Mouse (Mus musculus) hindbrain, embryonic 10.5 days (tissue): Measurements from ENCODE around the gene Gm11983. TPM values are rescaled to one million over a fixed set of nuclear protein-coding genes. Genes with fewer than 3 reads are reported as not detected.
"Not testable (repeated sequence)": the region's sequence is repeated elsewhere in the genome, so short reads cannot be mapped to it uniquely, and the experiment has no call there.

Experiments
- DNase-seq: peaks from one replicate; pipeline ENCODE4 v3.0.0-alpha.2; 2017; ENCODE audit warnings: low spot score
- H3K27ac ChIP-seq: fragments of 300-500 bp; sonication (generic); 2 replicates; pipeline ENCODE4 v1.5.1; 2016; ENCODE audit warnings: mild to moderate bottlenecking, moderate library complexity
- H3K27me3 ChIP-seq: fragments of 300-500 bp; sonication (generic); 2 replicates; pipeline ENCODE4 v1.6.1; 2016; ENCODE audit warnings: mild to moderate bottlenecking; ENCODE audit not compliant: poor library complexity, insufficient read depth, severe bottlenecking
- H3K36me3 ChIP-seq: fragments of 300-500 bp; sonication (generic); 2 replicates; pipeline ENCODE4 v1.6.1; 2016; ENCODE audit warnings: mild to moderate bottlenecking, moderate library complexity
- H3K4me1 ChIP-seq: fragments of 300-500 bp; sonication (generic); replicated peaks from 2 replicates; pipeline ENCODE4 v1.6.1; 2016; ENCODE audit warnings: mild to moderate bottlenecking
- H3K4me3 ChIP-seq: fragments of 300-500 bp; sonication (generic); 2 replicates; pipeline ENCODE4 v1.5.1; 2016; ENCODE audit warnings: mild to moderate bottlenecking, moderate library complexity
- H3K9me3 ChIP-seq: fragments of 300-500 bp; sonication (generic); 2 replicates; pipeline ENCODE4 v1.6.1; 2016; ENCODE audit warnings: mild to moderate bottlenecking, moderate library complexity
- WGBS: fragments of 180-500 bp; shearing (Covaris S2); methylation state at CpG from one replicate; pipeline ENCODE4 v1.1.7; 2016; 5-methylcytosine and 5-hydroxymethylcytosine counted together
- polyA plus RNA-seq: library from polyadenylated mRNA; unstranded; fragments of >200 nt; fragmentation: Nextera tagmentation; extraction: Ambion mirVana; gene quantifications from 2 replicates; pipeline ENCODE4 v1.2.1, GENCODE M21; 2016

Gm11983 gene
- polyA plus RNA-seq: not detected in 2 replicates

- no peak within 1 kb of the TSS for H3K27ac ChIP-seq
- H3K27me3 ChIP-seq: no peaks in the 10 kb centered on the region
- H3K4me3 ChIP-seq: no peak within 1 kb of the TSS
- no peaks in the 10 kb centered on the region for H3K9me3 ChIP-seq
- 90% methylated on average over 1 of the region's 1 CpGs for WGBS
- no peak for DNase-seq
- H3K4me1 ChIP-seq: no peaks in the 10 kb centered on the region
- no peaks in the 10 kb centered on the region for H3K36me3 ChIP-seq
Measured at GRCm38 (mm10) chr11:6837554-6837953, at the start of gene Gm11983. Gene Gm11983, minus strand, starts transcription at chr11:6837654.

- not testable (repeated sequence) for DNase-seq, H3K4me3 ChIP-seq, H3K4me1 ChIP-seq, H3K9me3 ChIP-seq, H3K36me3 ChIP-seq, H3K27ac ChIP-seq, H3K27me3 ChIP-seq
- WGBS: 97% methylated on average over 4 of the region's 4 CpGs
Measured at GRCm38 (mm10) chr11:6883045-6883444, 45.6 kb upstream of the Gm11983 start.

DNA sequence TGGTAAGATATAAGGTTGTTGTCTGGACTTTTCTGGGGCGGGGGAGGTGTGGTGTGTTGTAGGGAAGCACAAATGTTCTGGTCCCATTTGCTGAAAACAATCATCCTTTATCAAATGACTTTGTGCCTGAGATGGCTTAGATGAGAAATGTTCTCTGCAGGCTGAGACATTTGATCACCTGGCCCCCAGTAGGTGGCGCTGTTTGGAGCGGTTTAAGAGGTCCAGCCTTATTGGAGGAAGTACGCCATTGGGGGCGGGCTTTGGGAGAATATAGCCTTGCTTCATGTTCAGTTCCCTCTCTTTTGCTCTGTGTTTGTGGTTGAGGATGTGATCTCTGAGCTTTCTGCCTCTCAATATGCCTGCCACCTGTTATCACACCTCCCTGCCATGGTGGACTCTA lies 44.2 kb upstream of the Gm11983 start:
- no peaks in the 10 kb centered on the region for H3K27me3 ChIP-seq
- H3K4me3 ChIP-seq: no peak overlapping the region
- 49% methylated on average over 5 of the region's 5 CpGs for WGBS
- DNase-seq: no peak
- no peaks in the 10 kb centered on the region for H3K36me3 ChIP-seq
- 0 out of 2 replicates have a peak, but pooled peaks cover 3% of the 10 kb centered on the region for H3K4me1 ChIP-seq
- H3K27ac ChIP-seq: no peak overlapping the region
- no peaks in the 10 kb centered on the region; the same call in 1 of the 2 replicates for H3K9me3 ChIP-seq

DNA sequence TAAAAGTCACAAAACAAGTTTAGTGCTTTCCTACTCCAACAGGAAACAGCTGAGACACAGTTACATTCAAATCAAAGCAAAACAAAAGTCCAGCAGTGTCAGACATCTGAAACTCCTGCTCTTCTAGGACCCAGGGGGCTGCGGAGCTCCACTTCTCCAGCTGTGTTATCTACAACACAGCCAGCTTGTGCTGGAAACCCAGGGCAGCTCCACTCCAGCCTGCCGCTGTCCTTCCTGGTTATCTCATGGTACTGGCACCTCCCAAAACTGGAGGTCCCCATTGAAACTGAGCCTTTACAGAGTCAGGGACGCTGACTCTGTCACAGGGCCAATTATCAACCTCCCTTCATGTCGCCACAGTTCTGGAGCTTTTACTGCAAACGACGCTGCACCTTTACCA lies 40.3 kb upstream of the Gm11983 start:
- Histone ChIP-seq H3K4me1 (0 out of 2 replicates have a peak, but pooled peaks cover 3% of the 10 kb centered on the region), H3K4me3 (no peak overlapping the region), H3K27me3 (no peaks in the 10 kb centered on the region), H3K9me3 (no peaks in the 10 kb centered on the region; the same call in 1 of the 2 replicates), H3K36me3 (no peaks in the 10 kb centered on the region), H3K27ac (no peak overlapping the region)
- DNase-seq: no peak
- WGBS: 74% methylated on average over 6 of the region's 6 CpGs

DNA sequence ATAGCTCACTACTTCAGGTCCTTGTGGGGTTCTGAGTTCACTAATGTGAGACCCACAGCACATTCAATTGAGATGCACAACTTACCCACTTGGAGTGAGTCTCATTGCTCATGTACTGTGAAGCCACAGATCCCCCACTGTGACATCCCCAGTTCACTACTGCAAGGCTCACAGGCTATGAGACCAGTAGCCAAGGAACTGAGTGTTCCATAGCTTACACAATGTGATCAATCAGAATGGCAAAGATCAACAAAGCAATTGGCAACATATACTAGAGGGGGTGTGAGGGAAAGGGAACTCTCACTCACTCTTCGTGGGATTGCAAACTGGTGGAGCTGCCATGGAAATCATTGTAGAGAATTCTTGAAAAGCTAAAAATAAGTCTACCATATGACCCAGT lies 33.5 kb upstream of the Gm11983 start:
- 84% methylated on average over 1 of the region's 1 CpGs for WGBS
- H3K9me3 ChIP-seq: no peaks in the 10 kb centered on the region
- no peak overlapping the region for H3K27ac ChIP-seq
- no peaks in the 10 kb centered on the region for H3K4me1 ChIP-seq
- no peaks in the 10 kb centered on the region for H3K36me3 ChIP-seq
- H3K27me3 ChIP-seq: no peaks in the 10 kb centered on the region
- no peak overlapping the region for H3K4me3 ChIP-seq
- no peak for DNase-seq

GRCm38 (mm10) chr11:6865536-6865935 lies 28.1 kb upstream of the Gm11983 start:
- no peaks in the 10 kb centered on the region for H3K9me3 ChIP-seq
- H3K4me3 ChIP-seq: no peak overlapping the region
- no peaks in the 10 kb centered on the region for H3K27me3 ChIP-seq
- 88% methylated on average over 3 of the region's 3 CpGs for WGBS
- no peak overlapping the region for H3K27ac ChIP-seq
- H3K4me1 ChIP-seq: peaks cover 12% of the 10 kb centered on the region
- no peak for DNase-seq
- H3K36me3 ChIP-seq: no peaks in the 10 kb centered on the region

- Histone ChIP-seq H3K9me3 (no peaks in the 10 kb centered on the region), H3K27ac (no peak overlapping the region), H3K4me3 (no peak overlapping the region), H3K27me3 (no peaks in the 10 kb centered on the region), H3K4me1 (peaks cover 28% of the 10 kb centered on the region), H3K36me3 (no peaks in the 10 kb centered on the region)
- WGBS: 84% methylated on average over 3 of the region's 3 CpGs
- no peak for DNase-seq
Measured at GRCm38 (mm10) chr11:6862185-6862584, 24.7 kb upstream of the Gm11983 start.

GRCm38 (mm10) chr11:6859898-6860858 lies 22.7 kb upstream of the Gm11983 start:
- peaks cover 28% of the 10 kb centered on the region for H3K4me1 ChIP-seq
- DNase-seq: peak; percentile 48
- H3K9me3 ChIP-seq: no peaks in the 10 kb centered on the region
- WGBS: 44% methylated on average over 11 of the region's 11 CpGs
- H3K27ac ChIP-seq: peak overlapping the region; percentile 81
- H3K27me3 ChIP-seq: no peaks in the 10 kb centered on the region
- H3K4me3 ChIP-seq: no peak overlapping the region
- no peaks in the 10 kb centered on the region for H3K36me3 ChIP-seq

- 92% methylated on average over 8 of the region's 8 CpGs for WGBS
- Histone ChIP-seq H3K27ac (peak overlapping the region; percentile 81), H3K27me3 (no peaks in the 10 kb centered on the region), H3K4me1 (peaks cover 28% of the 10 kb centered on the region), H3K9me3 (no peaks in the 10 kb centered on the region), H3K4me3 (no peak overlapping the region), H3K36me3 (no peaks in the 10 kb centered on the region)
- DNase-seq: no peak
Measured at GRCm38 (mm10) chr11:6859096-6859495, 21.6 kb upstream of the Gm11983 start.

- no peak overlapping the region for H3K4me3 ChIP-seq
- no peak for DNase-seq
- H3K9me3 ChIP-seq: peaks cover 7% of the 10 kb centered on the region; the same call in 1 of the 2 replicates
- H3K27ac ChIP-seq: no peak overlapping the region
- no peaks in the 10 kb centered on the region for H3K27me3 ChIP-seq
- H3K4me1 ChIP-seq: peaks cover 20% of the 10 kb centered on the region
- 85% methylated on average over 3 of the region's 3 CpGs for WGBS
- no peaks in the 10 kb centered on the region for H3K36me3 ChIP-seq
Measured at GRCm38 (mm10) chr11:6855942-6856341, 18.5 kb upstream of the Gm11983 start.

DNA sequence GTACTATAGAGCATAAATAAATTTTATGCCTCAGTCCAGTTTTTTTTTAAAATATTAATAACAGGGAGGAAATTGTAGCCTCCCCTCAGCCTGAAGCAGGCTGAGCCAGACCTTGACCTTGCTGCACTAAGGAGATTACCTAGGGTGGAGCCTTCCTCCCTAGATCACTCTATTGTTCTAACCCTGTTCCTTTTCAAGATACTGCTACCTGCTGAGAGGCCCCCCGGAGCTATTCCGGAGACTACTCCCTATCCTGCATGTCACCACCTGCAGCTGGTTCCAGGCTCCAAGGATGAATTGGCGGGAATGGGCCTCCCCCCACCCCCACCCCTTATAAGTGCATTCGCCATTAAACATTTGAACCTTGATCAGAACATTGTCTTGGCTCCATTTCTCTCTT lies 15.9 kb upstream of the Gm11983 start:
- H3K27me3 ChIP-seq, H3K4me1 ChIP-seq, H3K4me3 ChIP-seq, H3K9me3 ChIP-seq, DNase-seq, H3K27ac ChIP-seq, H3K36me3 ChIP-seq: not testable (repeated sequence)
- 78% methylated on average over 4 of the region's 4 CpGs for WGBS

DNA sequence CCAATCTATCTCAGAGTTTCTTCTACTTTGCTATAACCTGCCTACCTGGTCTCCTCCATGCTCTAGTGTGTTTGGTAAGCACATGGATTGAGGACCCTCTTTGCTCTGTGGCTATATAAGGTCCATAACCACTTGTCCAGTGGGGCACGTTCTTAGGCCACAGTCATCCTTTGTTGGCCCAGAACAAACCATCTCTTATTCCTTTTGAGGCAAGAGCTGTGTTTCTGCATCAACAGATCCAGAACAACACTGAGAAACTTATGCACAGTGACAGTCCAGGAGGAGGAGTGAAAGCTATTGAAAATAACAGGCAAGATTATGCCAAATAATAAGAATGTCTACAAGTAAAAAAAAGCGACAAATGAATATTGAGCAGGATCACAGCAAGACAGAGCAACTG lies 6.4 kb upstream of the Gm11983 start:
- Histone ChIP-seq H3K4me1 (no peaks in the 10 kb centered on the region), H3K36me3 (no peaks in the 10 kb centered on the region), H3K27ac (no peak overlapping the region), H3K27me3 (no peaks in the 10 kb centered on the region), H3K4me3 (no peak overlapping the region), H3K9me3 (no peaks in the 10 kb centered on the region)
- no peak for DNase-seq
- WGBS: 82% methylated on average over 2 of the region's 2 CpGs

DNA sequence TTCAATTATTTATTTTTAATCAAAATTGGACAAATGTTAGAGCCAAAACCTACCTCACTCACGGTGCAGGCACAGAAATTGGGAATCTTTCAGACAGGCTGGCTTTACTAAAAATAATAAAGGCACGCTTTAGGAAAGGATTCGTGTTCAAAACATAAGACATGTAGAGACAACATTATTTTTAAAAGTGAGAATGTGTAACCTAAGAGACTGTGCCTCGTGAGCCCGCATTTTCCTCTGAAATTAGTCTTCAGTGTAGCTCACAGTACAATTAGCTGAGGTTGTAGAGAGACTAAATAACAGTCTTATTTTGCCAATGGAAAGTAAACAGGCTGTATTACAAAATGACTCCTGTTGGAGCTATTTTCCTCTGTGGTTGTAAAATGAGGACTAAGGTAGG lies 4.7 kb upstream of the Gm11983 start:
- Histone ChIP-seq H3K4me3 (no peak overlapping the region), H3K9me3 (no peaks in the 10 kb centered on the region), H3K27ac (no peak overlapping the region), H3K36me3 (no peaks in the 10 kb centered on the region), H3K27me3 (no peaks in the 10 kb centered on the region), H3K4me1 (no peaks in the 10 kb centered on the region)
- WGBS: 89% methylated on average over 5 of the region's 5 CpGs
- no peak for DNase-seq
